Mouse (Mus musculus): Measurements from ENCODE around the gene Kcnk12.

The Kcnk12 gene

GRCm38 (mm10) chr17:87698996-87699765 is 98.6 kb downstream of the Kcnk12 start:
- no peak for DNase-seq (ENCODE audit: low spot score)

GRCm38 (mm10) chr17:87696814-87697213 is 101.0 kb downstream of the Kcnk12 start:
- DNase-seq (ENCODE audit: low spot score) = no peak

GRCm38 (mm10) chr17:87695874-87696465 is 101.8 kb downstream of the Kcnk12 start:
- DNase-seq (ENCODE audit: low spot score) = no peak

Data from ovary, postnatal 10 days (tissue).